Mouse (Mus musculus) hindbrain, embryonic 13.5 days (tissue): ENCODE results near the gene Slc36a4. TPM values are rescaled to one million over a fixed set of nuclear protein-coding genes. Genes with fewer than 3 reads are reported as not detected.

Experiments used
- ATAC-seq: fragments of 200-750 bp; cut with Nextera tagmentation; 2 replicates; pipeline ENCODE4 v1.8.0; 2017; ENCODE audit warnings: moderate TSS enrichment; ENCODE audit not compliant: low FRiP score
- H3K27ac ChIP-seq: fragments of 300-500 bp; sonication (generic); 2 replicates; pipeline ENCODE4 v1.5.1; 2015; ENCODE audit warnings: inconsistent platforms, mild to moderate bottlenecking, moderate library complexity
- H3K27me3 ChIP-seq: fragments of 300-500 bp; sonication (generic); 2 replicates; pipeline ENCODE4 v1.6.1; 2015; ENCODE audit warnings: mild to moderate bottlenecking, inconsistent platforms
- H3K36me3 ChIP-seq: fragments of 300-500 bp; sonication (generic); 2 replicates; pipeline ENCODE4 v1.6.1; 2015; ENCODE audit warnings: mild to moderate bottlenecking, inconsistent platforms
- H3K4me1 ChIP-seq: fragments of 300-500 bp; sonication (generic); replicated peaks from 2 replicates; pipeline ENCODE4 v1.6.1; 2015; ENCODE audit warnings: inconsistent platforms
- H3K4me2 ChIP-seq: fragments of 300-500 bp; sonication (generic); 2 replicates; pipeline ENCODE4 v1.6.1; 2015; ENCODE audit warnings: inconsistent platforms, mild to moderate bottlenecking, moderate library complexity
- H3K4me3 ChIP-seq: fragments of 300-500 bp; sonication (generic); 2 replicates; pipeline ENCODE4 v1.5.1; 2015; ENCODE audit warnings: mild to moderate bottlenecking, inconsistent platforms
- H3K9ac ChIP-seq: fragments of 300-500 bp; sonication (generic); 2 replicates; pipeline ENCODE4 v1.6.1; 2015; ENCODE audit warnings: mild to moderate bottlenecking, inconsistent platforms
- H3K9me3 ChIP-seq: fragments of 300-500 bp; sonication (generic); 2 replicates; pipeline ENCODE4 v1.6.1; 2016; ENCODE audit warnings: inconsistent platforms
- WGBS: fragments of 180-500 bp; shearing (Covaris S2); methylation state at CpG from one replicate; pipeline ENCODE4 v1.1.7; 2015; 5-methylcytosine and 5-hydroxymethylcytosine counted together
- polyA plus RNA-seq: library from polyadenylated mRNA; unstranded; fragments of >200 nt; fragmentation: Nextera tagmentation; extraction: Ambion mirVana; gene quantifications from 2 replicates; pipeline ENCODE4 v1.2.1, GENCODE M21; 2015

Gene Slc36a4
- polyA plus RNA-seq, 1 experiment from 2014 or later = 21.4 TPM

GRCm38 (mm10) chr9:15731758-15732748 lies 22.5 kb downstream of the Slc36a4 start:
- H3K36me3 ChIP-seq = peaks cover 73% of the 10 kb centered on the region
- 36% methylated on average over 13 of the region's 13 CpGs for WGBS

GRCm38 (mm10) chr9:15734056-15734866 lies 24.7 kb downstream of the Slc36a4 start:
- no peak overlapping the region for H3K9ac ChIP-seq
- ATAC-seq = no peak
- H3K27me3 ChIP-seq = no peaks in the 10 kb centered on the region
- peaks cover 74% of the 10 kb centered on the region for H3K36me3 ChIP-seq
- no peak overlapping the region for H3K4me3 ChIP-seq
- no peaks in the 10 kb centered on the region for H3K9me3 ChIP-seq
- 83% methylated on average over 11 of the region's 11 CpGs for WGBS
- no peak overlapping the region for H3K4me2 ChIP-seq
- peaks cover 15% of the 10 kb centered on the region for H3K4me1 ChIP-seq
- no peak overlapping the region for H3K27ac ChIP-seq

More at GRCm38 (mm10) chr9:15731758-15732748, 22.5 kb downstream of the Slc36a4 start:
- Histone ChIP-seq H3K9ac (peak overlapping the region; percentile 39; the same call in 1 of the 2 replicates), H3K27me3 (no peaks in the 10 kb centered on the region), H3K27ac (peak overlapping the region; percentile 55), H3K4me3 (no peak overlapping the region), H3K9me3 (no peaks in the 10 kb centered on the region), H3K4me1 (peaks cover 15% of the 10 kb centered on the region), H3K4me2 (no peak overlapping the region)
- ATAC-seq = peak; percentile 91

GRCm38 (mm10) chr9:15734867-15735131 lies 25.3 kb downstream of the Slc36a4 start:
- ATAC-seq = no peak
- Histone ChIP-seq H3K4me3 (no peak overlapping the region), H3K27ac (no peak overlapping the region), H3K4me1 (peaks cover 15% of the 10 kb centered on the region), H3K9ac (no peak overlapping the region), H3K27me3 (no peaks in the 10 kb centered on the region), H3K4me2 (no peak overlapping the region), H3K9me3 (no peaks in the 10 kb centered on the region), H3K36me3 (peaks cover 75% of the 10 kb centered on the region)
- WGBS = 94% methylated on average over 6 of the region's 6 CpGs

DNA sequence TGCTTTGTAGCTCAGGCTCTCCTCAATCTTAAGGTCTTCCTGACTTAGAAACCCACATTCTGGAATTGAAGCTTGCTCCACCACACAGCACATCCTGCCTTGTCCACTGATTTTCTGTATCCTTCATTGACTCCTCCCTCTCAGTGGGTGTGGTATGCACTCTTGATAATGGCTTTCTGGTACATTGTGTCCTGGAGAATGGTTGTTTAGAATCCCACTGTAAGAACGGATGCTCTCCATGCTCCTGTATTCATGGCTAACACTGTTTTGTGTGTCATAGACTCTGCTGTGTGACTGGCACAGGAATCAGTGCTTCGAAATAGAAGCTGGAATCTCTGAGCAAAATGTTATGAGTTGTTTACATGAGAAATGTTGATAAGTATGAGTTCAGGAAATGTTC lies 28.0 kb downstream of the Slc36a4 start:
- ATAC-seq = no peak
- Histone ChIP-seq H3K9ac (no peak overlapping the region), H3K4me2 (no peak overlapping the region), H3K4me1 (peaks cover 10% of the 10 kb centered on the region), H3K4me3 (no peak overlapping the region), H3K27me3 (no peaks in the 10 kb centered on the region), H3K36me3 (peaks cover 63% of the 10 kb centered on the region), H3K27ac (no peak overlapping the region), H3K9me3 (no peaks in the 10 kb centered on the region)
- WGBS = 75% methylated on average over 2 of the region's 2 CpGs

DNA sequence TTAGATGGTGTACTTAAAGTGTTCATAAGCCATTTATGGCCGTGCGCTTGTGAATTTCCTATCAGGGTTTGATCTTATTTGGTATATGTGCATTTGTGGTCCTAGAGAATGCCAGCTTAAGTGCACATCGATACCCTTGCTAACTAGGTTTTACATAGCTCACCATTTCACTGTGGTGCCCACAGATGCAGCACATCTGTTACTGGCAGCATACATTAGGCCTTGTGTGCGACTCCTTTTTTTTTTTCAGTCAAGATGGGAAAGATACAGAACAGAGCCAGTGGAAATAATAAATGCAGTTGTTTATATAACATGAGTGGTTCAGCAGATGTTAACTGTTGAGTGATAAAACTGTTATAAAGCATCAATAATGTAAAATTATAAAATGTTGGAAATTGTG lies 31.9 kb downstream of the Slc36a4 start:
- Histone ChIP-seq H3K27me3 (no peaks in the 10 kb centered on the region), H3K9me3 (no peaks in the 10 kb centered on the region), H3K4me3 (no peak overlapping the region), H3K27ac (peak overlapping the region; percentile 8), H3K4me1 (peaks cover 12% of the 10 kb centered on the region; the same call in 1 of the 2 replicates), H3K9ac (no peak overlapping the region), H3K36me3 (peaks cover 35% of the 10 kb centered on the region), H3K4me2 (no peak overlapping the region)
- ATAC-seq = no peak
- 84% methylated on average over 4 of the region's 4 CpGs for WGBS

DNA sequence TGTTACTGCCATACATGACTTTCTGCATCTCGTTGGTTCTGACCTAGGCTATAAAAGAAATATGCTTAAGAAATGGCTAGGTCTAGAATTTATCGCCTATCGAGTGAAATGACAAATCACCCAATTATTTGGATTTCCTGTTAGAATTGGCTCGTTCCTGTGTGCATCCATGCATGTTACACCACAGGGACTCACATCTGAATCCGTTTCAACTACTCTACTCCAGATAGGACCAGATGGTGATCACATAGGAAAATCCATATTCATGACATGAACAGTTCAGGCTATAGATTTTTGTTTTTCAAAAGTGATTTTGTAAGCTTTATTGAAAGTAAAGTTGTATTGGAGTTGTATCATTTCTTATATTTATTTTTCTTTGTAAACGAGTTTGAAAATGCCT lies 32.4 kb downstream of the Slc36a4 start:
- Histone ChIP-seq H3K4me1 (peaks cover 16% of the 10 kb centered on the region; the same call in 1 of the 2 replicates), H3K4me2 (no peak overlapping the region), H3K27me3 (no peaks in the 10 kb centered on the region), H3K4me3 (no peak overlapping the region), H3K36me3 (peaks cover 30% of the 10 kb centered on the region), H3K27ac (no peak overlapping the region), H3K9ac (no peak overlapping the region), H3K9me3 (no peaks in the 10 kb centered on the region)
- ATAC-seq = no peak; the same call in 1 of the 2 replicates
- WGBS = 51% methylated on average over 6 of the region's 6 CpGs

- Histone ChIP-seq H3K4me2 (no peak overlapping the region), H3K9me3 (0 out of 2 replicates have a peak, but pooled peaks cover 4% of the 10 kb centered on the region), H3K4me1 (peaks cover 14% of the 10 kb centered on the region; the same call in 1 of the 2 replicates), H3K27ac (no peak overlapping the region), H3K9ac (no peak overlapping the region), H3K36me3 (no peaks in the 10 kb centered on the region), H3K4me3 (no peak overlapping the region), H3K27me3 (no peaks in the 10 kb centered on the region)
- 32% methylated on average over 2 of the region's 2 CpGs for WGBS
- no peak for ATAC-seq
These were observed 36.6 kb downstream of the Slc36a4 start for GRCm38 (mm10) chr9:15745985-15746607.

GRCm38 (mm10) chr9:15746636-15747035 lies 37.1 kb downstream of the Slc36a4 start:
- Histone ChIP-seq H3K27ac (no peak overlapping the region), H3K4me3 (no peak overlapping the region), H3K4me2 (no peak overlapping the region), H3K4me1 (peaks cover 11% of the 10 kb centered on the region; the same call in 1 of the 2 replicates), H3K27me3 (no peaks in the 10 kb centered on the region), H3K9ac (no peak overlapping the region), H3K9me3 (0 out of 2 replicates have a peak, but pooled peaks cover 6% of the 10 kb centered on the region), H3K36me3 (no peaks in the 10 kb centered on the region)
- no peak for ATAC-seq
- WGBS = 29% methylated on average over 7 of the region's 7 CpGs

- H3K9me3 ChIP-seq = 0 out of 2 replicates have a peak, but pooled peaks cover 6% of the 10 kb centered on the region
- 62% methylated on average over 5 of the region's 5 CpGs for WGBS
- H3K9ac ChIP-seq = no peak overlapping the region
- H3K4me2 ChIP-seq = no peak overlapping the region
- no peaks in the 10 kb centered on the region for H3K27me3 ChIP-seq
- ATAC-seq = no peak
- H3K4me1 ChIP-seq = peaks cover 11% of the 10 kb centered on the region; the same call in 1 of the 2 replicates
- H3K27ac ChIP-seq = no peak overlapping the region
- no peak overlapping the region for H3K4me3 ChIP-seq
- H3K36me3 ChIP-seq = no peaks in the 10 kb centered on the region
These were observed 38.8 kb downstream of the Slc36a4 start for GRCm38 (mm10) chr9:15748383-15748782.

DNA sequence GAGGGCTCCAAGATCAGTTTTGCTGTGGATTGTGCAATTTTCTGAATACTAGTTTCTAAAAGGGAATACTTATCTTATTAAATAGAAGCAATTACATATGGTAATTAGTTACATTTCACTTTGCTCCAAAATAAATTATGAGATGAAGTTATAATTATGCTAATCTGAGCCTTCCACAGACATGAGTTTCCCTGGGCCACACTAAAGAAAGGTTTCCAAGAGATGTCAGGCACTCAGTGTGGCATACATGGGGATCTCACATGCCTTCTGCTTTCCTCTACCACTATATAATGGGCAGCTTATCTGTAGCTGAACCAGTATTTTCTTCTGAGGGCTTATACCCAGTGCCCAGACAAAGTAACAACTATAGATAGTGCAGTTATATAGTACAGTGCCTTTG lies 49.8 kb downstream of the Slc36a4 start:
- H3K4me1 ChIP-seq = no peaks in the 10 kb centered on the region
- no peaks in the 10 kb centered on the region for H3K27me3 ChIP-seq
- no peak overlapping the region for H3K27ac ChIP-seq
- no peak overlapping the region for H3K9ac ChIP-seq
- no peak for ATAC-seq
- H3K36me3 ChIP-seq = no peaks in the 10 kb centered on the region
- no peak overlapping the region for H3K4me2 ChIP-seq
- H3K9me3 ChIP-seq = no peaks in the 10 kb centered on the region
- no peak overlapping the region for H3K4me3 ChIP-seq

- Histone ChIP-seq H3K27ac (peak overlapping the region; percentile 30), H3K9me3 (no peaks in the 10 kb centered on the region), H3K36me3 (no peaks in the 10 kb centered on the region), H3K4me3 (no peak overlapping the region), H3K4me2 (no peak overlapping the region), H3K27me3 (no peaks in the 10 kb centered on the region), H3K4me1 (peaks cover 8% of the 10 kb centered on the region), H3K9ac (no peak overlapping the region)
- peak; percentile 28; the same call in 1 of the 2 replicates for ATAC-seq
- WGBS = 45% methylated on average over 5 of the region's 5 CpGs
These were observed 56.8 kb downstream of the Slc36a4 start for GRCm38 (mm10) chr9:15766379-15766778.

DNA sequence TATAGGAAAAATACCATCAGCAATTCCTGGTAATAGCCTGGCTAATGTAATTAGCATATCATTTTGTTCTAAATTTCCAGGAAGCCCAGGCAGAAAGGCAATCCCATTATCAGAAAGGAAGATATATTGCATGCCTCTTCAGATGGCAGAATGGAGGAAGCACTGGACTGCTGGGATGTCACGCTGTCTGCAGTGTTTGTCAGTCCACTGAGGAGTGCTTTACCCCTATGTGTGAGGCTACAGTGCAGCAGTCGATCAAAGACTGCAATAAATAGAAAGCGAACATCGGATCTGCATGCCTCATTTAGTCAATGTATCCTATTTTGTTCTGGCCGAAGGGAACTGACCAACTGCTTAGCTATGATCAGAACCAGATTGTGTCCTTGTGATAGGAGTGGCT lies 57.3 kb downstream of the Slc36a4 start:
- Histone ChIP-seq H3K4me1 (peaks cover 8% of the 10 kb centered on the region), H3K9me3 (no peaks in the 10 kb centered on the region), H3K4me3 (no peak overlapping the region), H3K27me3 (no peaks in the 10 kb centered on the region), H3K36me3 (no peaks in the 10 kb centered on the region), H3K27ac (peak overlapping the region; percentile 30), H3K9ac (no peak overlapping the region), H3K4me2 (no peak overlapping the region)
- WGBS = 32% methylated on average over 5 of the region's 5 CpGs
- peak; percentile 74 for ATAC-seq
